Mouse (Mus musculus): Measurements from ENCODE around the gene Camk2b.

DNA sequence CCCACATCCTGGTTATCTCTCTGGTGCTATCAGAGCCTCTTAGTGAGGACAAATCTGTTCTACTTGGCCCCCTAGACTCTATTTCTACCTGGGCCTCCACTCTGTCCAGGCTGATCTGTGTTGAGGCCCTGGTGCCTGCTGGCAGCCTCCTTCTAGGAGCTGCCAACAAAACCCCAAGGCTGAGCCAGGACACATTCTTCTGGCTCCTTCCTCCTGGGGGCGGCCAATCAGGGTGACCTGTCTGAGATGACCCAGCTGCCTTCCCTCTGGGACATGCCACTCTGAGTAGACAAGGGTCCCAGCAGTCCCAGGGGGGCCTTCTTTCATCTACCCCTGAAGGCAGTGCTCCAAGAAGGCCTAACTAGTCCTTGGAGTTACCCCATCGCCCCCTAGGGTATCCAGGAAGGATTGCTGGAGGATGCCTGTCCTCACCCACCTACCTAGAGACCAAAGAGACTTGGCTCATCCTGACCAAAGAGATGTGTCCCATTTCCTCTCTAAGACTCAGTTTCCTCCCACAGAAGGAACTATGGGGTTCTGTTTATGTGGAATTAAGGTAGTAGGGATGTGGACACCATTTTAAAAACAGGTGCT is 63.0 kb downstream of the Camk2b start:
- no peak for TF ChIP-seq CTCF (IDR thresholded peaks at IDR 0.05; ENCODE audit: insufficient read depth, low read depth, low read length)
- no peak for TF ChIP-seq POLR2A (IDR thresholded peaks at IDR 0.05; ENCODE audit: insufficient read depth, low read depth, low read length)
